8 mouse cellular contexts compared by ENCODE assay signal in the genomic region with DNA sequence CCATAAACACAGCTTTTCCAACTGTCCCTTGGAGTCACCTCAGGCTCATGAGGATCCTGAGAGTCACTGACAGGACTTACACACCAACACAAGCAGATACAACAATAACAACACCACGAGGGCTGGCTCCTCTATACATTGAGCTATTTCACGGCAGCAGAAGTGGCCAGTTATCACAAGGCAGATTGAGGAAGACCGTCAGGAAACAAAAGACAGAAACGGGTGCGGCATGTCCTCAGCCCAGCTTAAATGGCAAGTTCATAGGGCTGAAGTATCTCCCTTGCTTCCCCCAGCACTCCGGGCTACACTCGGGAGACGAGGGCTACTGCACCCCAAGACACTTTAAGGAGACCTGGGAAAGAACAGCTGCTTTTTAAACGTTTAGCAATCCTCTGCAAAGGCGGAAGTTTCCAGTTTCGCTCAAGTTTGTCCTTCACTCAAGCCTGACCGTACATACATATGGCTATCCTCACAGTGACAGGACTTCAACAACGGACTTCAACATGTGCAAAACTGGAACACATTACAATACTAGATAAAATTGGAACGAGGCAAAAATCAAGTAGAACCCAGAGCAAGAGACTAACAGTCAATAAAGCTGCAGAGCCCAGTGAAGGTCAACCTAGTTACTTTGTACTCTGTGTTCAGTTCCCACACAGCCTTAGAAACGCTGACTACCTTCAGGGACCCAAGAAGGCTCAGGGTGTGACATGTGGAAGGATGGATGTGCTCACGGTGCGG. TPM values are rescaled to one million over a fixed set of nuclear protein-coding genes. Genes with fewer than 3 reads are reported as not detected.
A peak's percentile ranks its signal among the peaks of the same experiment; 100 is the strongest.
DNase-seq lines count a peak whose midpoint lies in the region; ATAC-seq lines count a peak whose summit lies in the region.

No protein-coding gene starts in this region.

- DNase-seq in heart, adult 18-20 months, result peak; percentile 51 to 72
- DNase-seq in heart, postnatal 4 days, result no peak
- DNase-seq in embryonic facial prominence, embryonic 10.5 days (ENCODE audit: low spot score), result no peak
- no peak for DNase-seq in midbrain, embryonic 14.5 days
- no peak for DNase-seq in cerebellum, postnatal 10 days
- no peak for DNase-seq in cerebellum, adult 8-10 months
- DNase-seq in cerebellum, adult 9-11 months, result no peak

- H3K4me2 ChIP-seq in hindbrain, embryonic 16.5 days (ENCODE audit: low read length), result peak overlapping the region; percentile 47
- H3K4me2 ChIP-seq in midbrain, embryonic 14.5 days (ENCODE audit: low read length), result peak overlapping the region; percentile 71

- ATAC-seq in hindbrain, embryonic 16.5 days, result no peak
- no peak for ATAC-seq in midbrain, embryonic 14.5 days (ENCODE audit: low FRiP score, low TSS enrichment)

- H3K9me3 ChIP-seq in embryonic facial prominence, embryonic 10.5 days, result no peaks in the 10 kb centered on the region
- no peaks in the 10 kb centered on the region for H3K9me3 ChIP-seq in hindbrain, embryonic 16.5 days (ENCODE audit: control insufficient read depth, low read length)
- H3K9me3 ChIP-seq in midbrain, embryonic 14.5 days (ENCODE audit: control insufficient read depth, low read length), result no peaks in the 10 kb centered on the region

- H3K4me3 ChIP-seq in embryonic facial prominence, embryonic 10.5 days, result peak overlapping the region; percentile 94
- H3K4me3 ChIP-seq in hindbrain, embryonic 16.5 days (ENCODE audit: low read length), result peak overlapping the region; percentile 16
- H3K4me3 ChIP-seq in midbrain, embryonic 14.5 days (replicated peaks; ENCODE audit: low read depth, low read length), result peak overlapping the region; percentile 86

- H3K27me3 ChIP-seq in embryonic facial prominence, embryonic 10.5 days (replicated peaks; ENCODE audit: low read depth, poor library complexity, severe bottlenecking), result no peaks in the 10 kb centered on the region
- no peaks in the 10 kb centered on the region for H3K27me3 ChIP-seq in hindbrain, embryonic 16.5 days (replicated peaks; ENCODE audit: control insufficient read depth, insufficient read depth, low read length)
- H3K27me3 ChIP-seq in midbrain, embryonic 14.5 days (ENCODE audit: control insufficient read depth, insufficient read depth, low read length), result no peaks in the 10 kb centered on the region

- no peak overlapping the region for H3K27ac ChIP-seq in embryonic facial prominence, embryonic 10.5 days (replicated peaks)
- H3K27ac ChIP-seq in hindbrain, embryonic 16.5 days (ENCODE audit: low read depth, low read length), result no peak overlapping the region
- no peak overlapping the region for H3K27ac ChIP-seq in midbrain, embryonic 14.5 days (replicated peaks; ENCODE audit: low read depth, low read length)

- H3K36me3 ChIP-seq in embryonic facial prominence, embryonic 10.5 days (replicated peaks), result peaks cover 43% of the 10 kb centered on the region
- H3K36me3 ChIP-seq in hindbrain, embryonic 16.5 days (ENCODE audit: control insufficient read depth, insufficient read depth, low read length), result peaks cover 22% of the 10 kb centered on the region
- peaks cover 33% of the 10 kb centered on the region for H3K36me3 ChIP-seq in midbrain, embryonic 14.5 days (ENCODE audit: control insufficient read depth, insufficient read depth, low read length)

- H3K9ac ChIP-seq in hindbrain, embryonic 16.5 days (ENCODE audit: low read depth, low read length), result no peak overlapping the region
- H3K9ac ChIP-seq in midbrain, embryonic 14.5 days (replicated peaks; ENCODE audit: low read length), result peak overlapping the region; percentile 12; the same call in 1 of the 2 replicates

- WGBS in embryonic facial prominence, embryonic 10.5 days, result 70% methylated on average over 17 of the region's 17 CpGs
- WGBS in hindbrain, embryonic 16.5 days, result 72% methylated on average over 17 of the region's 17 CpGs
- 76% methylated on average over 17 of the region's 17 CpGs for WGBS in midbrain, embryonic 14.5 days

- H3K4me1 ChIP-seq in embryonic facial prominence, embryonic 10.5 days, result peaks cover 55% of the 10 kb centered on the region
- H3K4me1 ChIP-seq in hindbrain, embryonic 16.5 days (ENCODE audit: control insufficient read depth, insufficient read depth, low read depth, low read length), result peaks cover 26% of the 10 kb centered on the region
- peaks cover 23% of the 10 kb centered on the region for H3K4me1 ChIP-seq in midbrain, embryonic 14.5 days (ENCODE audit: control insufficient read depth, insufficient read depth, low read length)

RNA-seq across cellular contexts. Expression of a gene that starts 2.0 kb away (rescaled TPM):
- total RNA-seq in heart, adult 18-20 months (2021), result 10 to 100 TPM; 50.5 to 54.1 TPM
- 10 to 100 TPM; 74.3 to 79.7 TPM for total RNA-seq in heart, postnatal 4 days (2021)
- 12.7 and 15.5 TPM in 2 replicates for polyA plus RNA-seq in embryonic facial prominence, embryonic 10.5 days (2016; fragmentation: Nextera tagmentation; extraction: Ambion mirVana)
- polyA plus RNA-seq in hindbrain, embryonic 16.5 days (2015; fragmentation: Nextera tagmentation; extraction: Ambion mirVana), result 16.2 and 17.4 TPM in 2 replicates
- 15.3 and 19.3 TPM in 2 replicates for polyA plus RNA-seq in midbrain, embryonic 14.5 days (2014; fragmentation: Nextera tagmentation; extraction: Ambion mirVana)

Comparison
In these comparisons a context has a peak if more than half of its experiments do, and no peak if none do; other contexts are left out.
1. DNase-seq: peak in heart, adult 18-20 months (2 of 2); none in heart, postnatal 4 days (single experiment), embryonic facial prominence, embryonic 10.5 days (single experiment), midbrain, embryonic 14.5 days (single experiment), cerebellum, postnatal 10 days (0 of 2), cerebellum, adult 8-10 months (single experiment) and cerebellum, adult 9-11 months (single experiment).
2. H3K4me3 ChIP-seq: peak in every context shown above with its lines; median percentile 94 in embryonic facial prominence, embryonic 10.5 days; 86 in midbrain, embryonic 14.5 days; 16 in hindbrain, embryonic 16.5 days.